Mouse (Mus musculus): ENCODE measurements around the gene Ankrd13a.
"Not testable (repeated sequence)": the region's sequence is repeated elsewhere in the genome, so short reads cannot be mapped to it uniquely, and the experiment has no call there.

Ankrd13a gene

DNA sequence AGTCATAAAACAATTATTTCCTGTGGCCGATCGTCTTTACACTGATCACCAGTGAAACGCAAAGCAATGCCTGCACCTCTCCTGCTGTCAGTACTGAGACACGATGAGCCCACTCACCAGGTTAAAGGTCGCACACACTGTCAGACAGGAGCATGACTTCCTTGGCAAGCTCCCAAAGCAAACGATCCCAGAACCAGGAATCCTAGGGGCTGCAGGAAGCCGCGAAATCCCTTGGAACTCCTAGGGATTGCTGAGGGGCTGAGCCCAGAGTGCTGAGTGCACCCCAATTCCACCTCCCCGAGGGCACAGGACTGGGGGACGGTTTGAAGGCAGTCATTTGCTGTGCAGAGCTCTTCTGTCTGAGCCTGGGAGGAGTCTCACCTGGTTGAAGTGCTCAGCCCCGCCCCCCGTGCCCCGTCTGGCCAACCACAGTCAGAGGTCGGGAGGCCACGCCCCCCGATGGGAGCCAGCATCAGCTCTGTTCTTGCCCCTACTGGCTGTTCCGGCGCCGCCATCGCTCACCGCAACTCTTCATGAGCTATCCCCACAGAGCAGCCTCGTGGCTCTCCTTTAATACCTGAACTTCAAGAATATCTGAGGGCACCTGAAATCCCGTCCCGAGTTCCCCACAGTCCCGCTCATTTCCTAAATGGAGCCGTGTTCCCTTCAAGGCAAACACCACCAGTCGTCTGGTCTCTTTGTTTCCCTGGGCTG, 51.7 kb downstream of the Ankrd13a start:
- peak; percentile 97 for DNase-seq (ENCODE audit: low read depth, low spot score)

DNA sequence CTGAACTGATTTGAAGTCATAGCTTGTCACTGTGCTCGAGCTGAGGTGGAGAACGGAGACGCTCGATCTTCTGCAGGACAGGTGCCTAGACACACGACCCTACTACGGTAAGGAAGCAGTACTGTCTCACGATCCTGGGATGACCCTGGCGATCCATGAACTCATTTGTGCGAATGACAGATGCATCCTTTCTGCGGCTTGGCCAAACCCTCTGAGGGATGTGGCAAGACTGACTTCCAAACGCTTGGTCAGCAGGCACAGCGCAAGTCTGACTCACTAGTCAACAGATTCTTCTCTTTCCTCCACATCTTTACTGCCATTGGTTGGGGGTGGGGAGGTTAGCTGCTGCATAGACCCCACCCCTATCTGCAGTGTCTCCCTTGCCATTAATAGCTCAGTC, 53.0 kb downstream of the Ankrd13a start:
- DNase-seq (ENCODE audit: low read depth, low spot score), result no peak

DNA sequence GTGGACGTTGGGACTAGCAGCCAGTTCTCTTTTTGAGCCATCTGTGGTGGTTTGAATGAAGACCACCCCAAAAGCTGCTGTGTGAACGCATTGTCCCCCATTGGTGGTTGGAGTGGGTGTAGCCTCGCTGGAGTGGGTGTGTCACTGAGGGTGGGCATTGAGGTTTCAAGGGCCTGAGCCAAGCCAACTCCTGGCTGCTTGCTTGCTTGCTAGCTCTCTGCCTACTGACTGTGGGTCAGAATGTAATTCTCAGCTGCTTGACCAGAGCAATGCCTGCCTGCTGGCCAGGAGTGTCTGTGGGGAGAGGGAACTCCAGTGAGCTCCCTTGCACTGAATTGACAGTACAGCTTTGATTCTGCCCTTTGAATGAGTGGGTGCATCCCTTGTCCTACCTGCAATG, 55.3 kb downstream of the Ankrd13a start:
- no peak for DNase-seq (ENCODE audit: low read depth, low spot score)

- DNase-seq (ENCODE audit: low read depth, low spot score), result peak; percentile 52
Measured at GRCm38 (mm10) chr5:114836886-114837285, 62.4 kb downstream of the Ankrd13a start.

DNA sequence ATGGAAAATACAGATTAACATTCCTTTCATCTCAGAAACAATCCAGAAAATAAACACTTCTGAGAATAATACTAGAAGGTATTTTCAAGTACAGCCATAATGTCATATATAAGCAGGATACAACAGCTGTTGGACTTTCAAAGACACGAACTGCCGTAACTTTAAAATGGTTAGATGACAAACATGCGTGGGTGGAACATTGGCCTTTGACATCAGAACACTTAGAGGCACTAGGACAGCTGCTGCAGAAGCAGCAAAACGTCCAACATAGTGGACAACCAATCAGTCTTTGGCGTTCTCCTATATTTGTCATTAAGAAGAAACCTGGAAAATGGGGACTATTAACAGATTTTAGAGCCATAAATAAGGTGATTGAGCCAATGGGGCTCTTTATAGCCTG, 66.0 kb downstream of the Ankrd13a start:
- not testable (repeated sequence) for DNase-seq (ENCODE audit: low read depth, low spot score)

- not testable (repeated sequence) for DNase-seq (ENCODE audit: low read depth, low spot score)
Measured at GRCm38 (mm10) chr5:114842155-114842554, 67.7 kb downstream of the Ankrd13a start.

GRCm38 (mm10) chr5:114842674-114843073, 68.2 kb downstream of the Ankrd13a start:
- no peak for DNase-seq (ENCODE audit: low read depth, low spot score)

GRCm38 (mm10) chr5:114844371-114844770, 69.9 kb downstream of the Ankrd13a start:
- not testable (repeated sequence) for DNase-seq (ENCODE audit: low read depth, low spot score)

DNA sequence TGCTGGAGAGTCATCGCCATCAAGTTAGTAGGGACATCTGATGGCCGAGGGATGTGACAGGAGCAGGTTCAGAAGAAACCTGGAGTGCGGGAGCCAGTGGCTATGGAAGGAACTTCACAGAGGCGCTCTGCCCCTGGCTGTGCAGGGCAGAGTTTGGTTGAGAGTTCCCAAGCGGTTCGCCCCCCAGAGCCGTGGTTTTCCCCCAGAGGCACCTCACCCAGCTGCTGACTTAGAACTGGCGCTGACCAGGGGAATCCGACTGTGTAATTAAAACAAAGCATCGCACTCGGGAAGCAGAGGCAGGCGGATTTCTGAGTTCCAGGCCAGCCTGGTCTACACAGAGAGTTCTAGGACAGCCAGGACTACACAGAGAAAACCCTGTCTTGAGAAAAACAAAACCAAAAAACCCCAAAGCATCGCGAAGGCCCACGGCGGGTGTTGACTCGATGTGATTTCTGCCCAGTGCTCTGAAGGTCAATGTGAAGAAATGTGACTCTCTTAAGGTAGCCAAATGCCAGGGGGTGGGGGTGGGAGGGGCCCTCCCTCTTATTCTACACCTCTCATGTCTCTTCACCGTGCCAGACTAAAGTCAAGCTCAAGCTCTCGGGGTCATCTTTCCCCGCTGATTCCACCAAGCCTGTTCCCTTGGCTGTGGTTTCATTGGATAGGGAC, 77.2 kb downstream of the Ankrd13a start:
- no peak for DNase-seq (ENCODE audit: low read depth, low spot score)

DNA sequence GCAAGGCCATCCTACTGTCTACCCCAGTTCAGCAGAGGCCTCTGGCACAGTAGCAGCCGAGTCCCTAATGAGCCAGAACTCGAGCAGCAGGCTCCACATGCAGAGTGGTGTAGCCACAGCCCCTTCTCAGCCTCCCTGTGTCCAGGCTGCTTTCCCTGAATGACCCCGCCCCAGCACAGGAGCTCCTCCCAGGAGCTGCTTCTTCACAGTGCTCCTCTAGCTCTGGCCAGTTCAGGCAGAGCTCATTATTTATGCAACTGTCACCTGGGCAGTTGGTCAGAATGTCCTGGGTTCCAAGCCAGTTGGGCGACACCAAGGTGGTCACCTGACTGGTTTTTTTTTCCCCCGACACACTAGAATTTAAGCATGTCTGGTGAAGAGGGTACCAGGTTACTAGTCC, 78.9 kb downstream of the Ankrd13a start, which contains the start of gene 4930519G04Rik:
4930519G04Rik (plus strand) TSS at position 301 of the 400 bp plus-strand sequence.
- DNase-seq (ENCODE audit: low read depth, low spot score), result not testable (repeated sequence)

All from ES-CJ7 (cell line).